Mouse (Mus musculus) B cell, adult 2 months (primary cell): Measurements from ENCODE around the gene Spats2l.

Experiments
- DNase-seq, 2 experiments: peaks; one replicate each; pipeline ENCODE4 v3.0.0; 2022

The Spats2l gene

GRCm38 (mm10) chr1:57774001-57774667 is at the start of gene Spats2l:
Gene Spats2l (plus strand): TSS chr1:57774162.
- no peak for DNase-seq

DNA sequence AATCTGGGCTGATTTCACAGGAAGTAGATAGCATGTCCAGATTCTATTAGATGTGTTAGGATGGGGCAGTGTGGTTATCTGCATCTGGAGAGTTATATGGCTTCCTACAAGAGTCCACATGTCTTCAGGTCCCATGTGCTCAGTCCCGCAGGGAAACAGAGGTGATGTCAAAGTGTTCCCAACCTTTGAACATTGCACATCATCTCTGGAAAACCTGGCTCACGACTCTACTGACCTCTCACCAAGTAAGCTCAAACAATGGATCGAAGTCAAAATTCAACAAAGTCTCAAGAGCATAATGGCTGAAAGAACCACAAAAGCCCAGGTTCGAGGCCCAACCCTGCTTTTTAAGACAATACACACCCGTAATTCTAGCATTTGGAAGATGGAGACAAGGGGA is 48.7 kb upstream of the Spats2l start:
- no peak for DNase-seq

- no peak for DNase-seq
Measured at GRCm38 (mm10) chr1:57735877-57736276, 38.1 kb upstream of the Spats2l start.

- no peak for DNase-seq
Measured at GRCm38 (mm10) chr1:57741740-57742139, 32.2 kb upstream of the Spats2l start.

GRCm38 (mm10) chr1:57742266-57742665 is 31.7 kb upstream of the Spats2l start:
- no peak for DNase-seq

GRCm38 (mm10) chr1:57751781-57752180 is 22.2 kb upstream of the Spats2l start:
- no peak for DNase-seq

DNA sequence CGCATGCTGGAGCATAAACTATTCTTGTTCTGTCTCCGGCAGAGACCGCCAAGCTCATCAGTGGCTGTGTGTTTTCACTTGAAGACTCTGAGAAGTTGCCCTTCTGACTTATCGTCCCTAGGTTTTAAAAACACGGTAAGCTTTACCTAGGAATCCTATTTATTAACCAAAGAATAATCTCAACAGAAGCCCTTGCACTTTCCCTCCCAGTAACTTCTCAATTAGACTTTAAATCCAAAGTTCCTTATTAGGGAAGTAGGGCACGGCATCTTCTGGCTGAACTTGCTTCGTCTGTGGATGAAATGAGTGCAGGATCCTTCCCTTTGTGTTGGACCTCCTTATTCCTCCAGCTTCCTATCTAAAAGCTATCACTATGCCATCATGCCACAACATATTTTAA is 7.6 kb upstream of the Spats2l start:
- DNase-seq = no peak

GRCm38 (mm10) chr1:57773326-57773725 is 636 bp upstream of the Spats2l start:
- DNase-seq = no peak

GRCm38 (mm10) chr1:57774668-57775495 is 920 bp downstream of the Spats2l start:
- DNase-seq = peak; percentile 6 to 17

- DNase-seq = no peak
Measured at GRCm38 (mm10) chr1:57775496-57775790, 1.5 kb downstream of the Spats2l start.

DNA sequence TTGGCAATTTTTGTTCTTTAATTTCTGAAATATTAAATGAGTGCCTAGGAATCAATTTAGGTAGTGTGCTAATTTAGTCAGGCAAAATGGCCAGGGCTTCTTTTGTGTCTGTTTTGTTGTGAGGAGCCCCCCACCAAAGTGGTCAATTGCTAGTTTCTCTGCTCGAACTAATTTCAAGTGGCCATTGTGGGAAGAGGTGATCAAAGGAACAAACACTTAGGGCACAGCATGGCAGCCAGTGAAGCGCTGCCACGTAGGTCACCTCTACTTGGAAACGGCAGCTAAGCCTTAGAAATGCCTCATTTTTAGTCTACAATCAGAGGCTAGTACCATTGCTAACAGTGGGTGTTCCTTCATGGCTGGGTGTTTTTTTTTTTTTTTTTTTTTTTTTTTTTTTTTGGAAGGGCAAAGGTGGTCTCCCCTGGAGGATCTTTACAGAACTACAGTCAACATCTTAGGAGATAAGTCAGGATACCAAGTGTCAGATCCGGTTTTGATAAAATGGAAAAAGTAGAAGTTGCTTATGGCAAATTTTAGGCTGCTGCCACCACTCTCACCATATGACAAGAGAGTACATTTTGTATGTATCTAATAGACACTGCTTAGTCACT is 2.8 kb downstream of the Spats2l start:
- DNase-seq = no peak

- DNase-seq = no peak
Measured at GRCm38 (mm10) chr1:57784300-57784699, 10.3 kb downstream of the Spats2l start.

GRCm38 (mm10) chr1:57789831-57790230 is 15.9 kb downstream of the Spats2l start:
- DNase-seq = no peak

GRCm38 (mm10) chr1:57792212-57792611 is 18.2 kb downstream of the Spats2l start:
- no peak for DNase-seq

DNA sequence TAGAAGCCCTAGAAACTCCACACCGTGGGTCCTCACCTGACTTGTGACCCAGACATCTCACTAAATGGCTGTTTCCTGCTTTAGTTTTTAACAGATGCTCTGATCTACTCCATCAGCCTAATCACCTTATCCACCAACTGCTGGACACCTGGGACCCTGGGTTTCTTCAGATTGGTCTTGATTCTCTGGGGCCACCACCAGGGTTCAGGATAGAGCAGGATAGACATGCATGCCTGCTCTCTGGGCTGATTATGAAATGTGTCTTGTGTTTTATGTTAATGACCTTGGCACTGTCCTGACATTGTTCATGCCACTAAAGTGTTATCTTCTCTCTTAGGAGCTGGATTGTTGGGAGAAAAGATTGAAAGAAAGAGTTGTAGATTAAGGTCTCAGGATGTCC is 21.9 kb downstream of the Spats2l start:
- DNase-seq = no peak

DNA sequence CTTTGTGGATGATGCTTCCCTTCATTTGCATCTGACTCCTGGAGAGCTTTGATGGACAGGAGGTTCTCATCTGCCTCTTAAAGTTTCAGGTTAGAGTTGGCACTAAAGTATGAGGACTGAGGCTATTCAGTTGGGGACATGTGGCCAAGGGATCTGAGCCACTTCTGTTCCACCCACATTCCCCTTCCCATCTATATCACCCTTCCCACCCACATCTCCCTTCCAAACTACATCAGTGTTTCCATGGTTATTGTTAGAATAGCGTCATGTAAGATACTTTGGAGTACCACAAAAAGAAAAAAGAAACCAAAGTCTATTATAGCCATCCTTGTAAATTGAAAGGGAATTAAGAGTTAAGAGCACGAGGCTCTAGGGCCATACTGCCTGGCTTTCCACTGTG is 25.4 kb downstream of the Spats2l start:
- DNase-seq = no peak

- DNase-seq = no peak
Measured at GRCm38 (mm10) chr1:57800846-57801245, 26.9 kb downstream of the Spats2l start.

- DNase-seq = no peak
Measured at GRCm38 (mm10) chr1:57806126-57806525, 32.2 kb downstream of the Spats2l start.

- DNase-seq = no peak
Measured at GRCm38 (mm10) chr1:57807882-57808281, 33.9 kb downstream of the Spats2l start.

GRCm38 (mm10) chr1:57810221-57810620 is 36.3 kb downstream of the Spats2l start:
- DNase-seq = peak; percentile 1

GRCm38 (mm10) chr1:57817103-57817502 is 43.1 kb downstream of the Spats2l start:
- no peak for DNase-seq

DNA sequence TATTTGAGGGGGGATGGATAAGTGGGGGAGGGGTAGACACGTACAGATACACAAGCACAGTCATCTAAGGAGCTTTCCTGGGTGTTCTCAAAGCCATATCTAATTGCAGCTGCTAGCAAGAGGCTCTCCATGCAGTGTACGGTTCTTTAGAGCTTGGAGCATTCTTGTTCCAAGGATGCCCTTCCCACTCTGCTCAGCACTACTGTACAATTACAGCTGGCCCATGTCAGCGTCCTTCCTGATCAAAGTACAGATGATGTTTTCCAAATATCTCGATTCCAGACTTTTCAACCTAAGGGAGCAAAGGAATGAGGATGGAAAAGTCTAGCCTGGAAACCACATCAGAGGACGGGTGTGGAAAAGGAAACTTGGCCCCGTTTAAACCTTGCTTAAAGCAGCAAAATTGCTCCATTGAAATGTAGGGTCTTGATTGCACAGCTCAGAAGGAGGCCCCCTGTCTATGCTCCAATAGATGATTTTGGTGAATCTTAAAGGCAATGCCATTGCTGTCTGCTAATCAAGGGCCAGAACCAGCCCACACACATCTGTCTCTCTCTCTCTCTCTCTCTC is 46.6 kb downstream of the Spats2l start:
- no peak for DNase-seq

- DNase-seq = no peak
Measured at GRCm38 (mm10) chr1:57824966-57825759, 51.2 kb downstream of the Spats2l start.
